Comparison of ENCODE assay signal across 8 mouse cellular contexts in genomic region chr7:4163571-4164072, GRCm38 (mm10). TPM values are rescaled to one million over a fixed set of nuclear protein-coding genes. Genes with fewer than 3 reads are reported as not detected.
DNase-seq lines count a peak whose midpoint lies in the region; ATAC-seq and TF ChIP-seq lines count a peak whose summit lies in the region.

No protein-coding gene starts in this region.

- H3K4me2 ChIP-seq in heart, embryonic 15.5 days = peak overlapping the region; percentile 76
- H3K4me2 ChIP-seq in liver, embryonic 13.5 days = peak overlapping the region; percentile 67
- peak overlapping the region; percentile 78 for H3K4me2 ChIP-seq in stomach, embryonic 15.5 days

- peak; percentile 41 for DNase-seq in adrenal gland, adult 2 months
- DNase-seq in adrenal gland, postnatal 25 days = no peak
- DNase-seq in liver, embryonic 13.5 days = no peak
- DNase-seq in thymus, adult 18-20 months = no peak
- no peak for DNase-seq in right cerebral cortex, adult 2 months (ENCODE audit: low spot score in 2 of 2)

- no peak for TF ChIP-seq POLR2A in cortical plate, adult 2 months (IDR thresholded peaks at IDR 0.05; ENCODE audit: extremely low read depth, insufficient read depth, low read length)

- 0% methylated on average over 9 of the region's 11 CpGs for WGBS in heart, embryonic 15.5 days
- WGBS in liver, embryonic 13.5 days (ENCODE audit: insufficient replicate concordance) = under 1% methylated on average over 11 of the region's 11 CpGs
- 1% methylated on average over 11 of the region's 11 CpGs for WGBS in stomach, embryonic 15.5 days

- no peaks in the 10 kb centered on the region for H3K36me3 ChIP-seq in heart, embryonic 15.5 days
- no peaks in the 10 kb centered on the region for H3K36me3 ChIP-seq in liver, embryonic 13.5 days
- H3K36me3 ChIP-seq in stomach, embryonic 15.5 days = no peaks in the 10 kb centered on the region

- H3K9ac ChIP-seq in heart, embryonic 15.5 days = peak overlapping the region; percentile 56
- peak overlapping the region; percentile 59 for H3K9ac ChIP-seq in liver, embryonic 13.5 days
- H3K9ac ChIP-seq in stomach, embryonic 15.5 days = peak overlapping the region; percentile 38

- no peaks in the 10 kb centered on the region for H3K9me3 ChIP-seq in heart, embryonic 15.5 days (replicated peaks)
- H3K9me3 ChIP-seq in liver, embryonic 13.5 days (replicated peaks) = no peaks in the 10 kb centered on the region
- H3K9me3 ChIP-seq in stomach, embryonic 15.5 days = no peaks in the 10 kb centered on the region

- ATAC-seq in heart, embryonic 15.5 days (replicated peaks; ENCODE audit: insufficient number of reproducible peaks, insufficient read depth, low FRiP score, low read depth) = peak; percentile 14
- peak; percentile 62 for ATAC-seq in liver, embryonic 13.5 days (ENCODE audit: low read depth)
- ATAC-seq in stomach, embryonic 15.5 days (ENCODE audit: insufficient read depth, low FRiP score, low read depth) = peak; percentile 78

- H3K4me1 ChIP-seq in cortical plate, adult 2 months (ENCODE audit: control insufficient read depth, insufficient read depth, low read length) = no peaks in the 10 kb centered on the region
- peaks cover 22% of the 10 kb centered on the region for H3K4me1 ChIP-seq in heart, embryonic 15.5 days (replicated peaks)
- peaks cover 24% of the 10 kb centered on the region for H3K4me1 ChIP-seq in liver, embryonic 13.5 days (replicated peaks)
- H3K4me1 ChIP-seq in stomach, embryonic 15.5 days = peaks cover 18% of the 10 kb centered on the region

- no peaks in the 10 kb centered on the region for H3K27me3 ChIP-seq in heart, embryonic 15.5 days
- no peaks in the 10 kb centered on the region for H3K27me3 ChIP-seq in liver, embryonic 13.5 days
- no peaks in the 10 kb centered on the region for H3K27me3 ChIP-seq in stomach, embryonic 15.5 days (replicated peaks)

- H3K4me3 ChIP-seq in cortical plate, adult 2 months (ENCODE audit: insufficient read depth, low read length) = peak overlapping the region; percentile 20
- peak overlapping the region; percentile 59 for H3K4me3 ChIP-seq in heart, embryonic 15.5 days
- H3K4me3 ChIP-seq in liver, embryonic 13.5 days (replicated peaks) = peak overlapping the region; percentile 54
- H3K4me3 ChIP-seq in stomach, embryonic 15.5 days (replicated peaks) = peak overlapping the region; percentile 52

- no peak overlapping the region for H3K27ac ChIP-seq in cortical plate, adult 2 months (ENCODE audit: insufficient read depth, low read length)
- peak overlapping the region; percentile 83 for H3K27ac ChIP-seq in heart, embryonic 15.5 days
- H3K27ac ChIP-seq in liver, embryonic 13.5 days = no peak overlapping the region
- peak overlapping the region; percentile 88 for H3K27ac ChIP-seq in stomach, embryonic 15.5 days

- no peak for TF ChIP-seq CTCF in cortical plate, adult 2 months (IDR thresholded peaks at IDR 0.05; ENCODE audit: extremely low read depth, insufficient read depth, low read length)

RNA-seq across cellular contexts. Expression of gene Cdc42ep5, which starts 1.0 kb away (rescaled TPM):
- total RNA-seq in adrenal gland, adult 2 months (2021) = 10 to 100 TPM; 26.1 to 36.9 TPM
- 108 and 143 TPM in 2 replicates for polyA plus RNA-seq in adrenal gland, adult 2 months (2012; rRNA removed)
- total RNA-seq in adrenal gland, postnatal 25 days (2021) = 42.7 and 45.5 TPM in 2 replicates
- 3.7 and 4.8 TPM in 2 replicates for polyA plus RNA-seq in cortical plate, adult 2 months (2012; rRNA removed)
- polyA plus RNA-seq in heart, embryonic 15.5 days (2015; fragmentation: Nextera tagmentation; extraction: Ambion mirVana) = 25.6 and 30.9 TPM in 2 replicates
- 8.0 and 8.5 TPM in 2 replicates for polyA plus RNA-seq in liver, embryonic 13.5 days (2015; fragmentation: Nextera tagmentation; extraction: Ambion mirVana)
- polyA plus RNA-seq in stomach, embryonic 15.5 days (2015; fragmentation: Nextera tagmentation; extraction: Ambion mirVana) = 67.0 and 73.0 TPM in 2 replicates

RNA-seq across cellular contexts. Expression of gene Leng9, which starts 13.4 kb away (rescaled TPM):
- 1 to 10 TPM; 8.7 to 9.6 TPM for total RNA-seq in adrenal gland, adult 2 months (2021)
- 13.4 and 14.8 TPM in 2 replicates for polyA plus RNA-seq in adrenal gland, adult 2 months (2012; rRNA removed)
- 11.5 and 12.2 TPM in 2 replicates for total RNA-seq in adrenal gland, postnatal 25 days (2021)
- polyA plus RNA-seq in cortical plate, adult 2 months (2012; rRNA removed) = 8.4 and 8.5 TPM in 2 replicates
- 2.8 and 3.3 TPM in 2 replicates for polyA plus RNA-seq in heart, embryonic 15.5 days (2015; fragmentation: Nextera tagmentation; extraction: Ambion mirVana)
- polyA plus RNA-seq in liver, embryonic 13.5 days (2015; fragmentation: Nextera tagmentation; extraction: Ambion mirVana) = 0.83 and 0.88 TPM in 2 replicates
- 4.6 and 4.8 TPM in 2 replicates for polyA plus RNA-seq in stomach, embryonic 15.5 days (2015; fragmentation: Nextera tagmentation; extraction: Ambion mirVana)

RNA-seq across cellular contexts. Expression of gene Leng8, which starts 26.8 kb away (rescaled TPM):
- 100 to 1,000 TPM in 1 of 2 experiments, 10 to 100 TPM in 1; 80.7 to 112 TPM for total RNA-seq in adrenal gland, adult 2 months (2021)
- polyA plus RNA-seq in adrenal gland, adult 2 months (2012; rRNA removed) = 446 and 516 TPM in 2 replicates
- 131 and 169 TPM in 2 replicates for total RNA-seq in adrenal gland, postnatal 25 days (2021)
- 481 and 484 TPM in 2 replicates for polyA plus RNA-seq in cortical plate, adult 2 months (2012; rRNA removed)
- polyA plus RNA-seq in heart, embryonic 15.5 days (2015; fragmentation: Nextera tagmentation; extraction: Ambion mirVana) = 43.7 and 65.8 TPM in 2 replicates
- 16.3 and 22.9 TPM in 2 replicates for polyA plus RNA-seq in liver, embryonic 13.5 days (2015; fragmentation: Nextera tagmentation; extraction: Ambion mirVana)
- 52.6 and 67.4 TPM in 2 replicates for polyA plus RNA-seq in stomach, embryonic 15.5 days (2015; fragmentation: Nextera tagmentation; extraction: Ambion mirVana)

RNA-seq across cellular contexts. Expression of gene Ttyh1, which starts 44.4 kb away (rescaled TPM):
- 1 to 10 TPM; 1.5 to 3.4 TPM for total RNA-seq in adrenal gland, adult 2 months (2021)
- polyA plus RNA-seq in adrenal gland, adult 2 months (2012; rRNA removed) = 13.3 and 24.3 TPM in 2 replicates
- 2.0 and 2.3 TPM in 2 replicates for total RNA-seq in adrenal gland, postnatal 25 days (2021)
- polyA plus RNA-seq in cortical plate, adult 2 months (2012; rRNA removed) = 817 and 841 TPM in 2 replicates
- 1.2 and 1.7 TPM in 2 replicates for polyA plus RNA-seq in heart, embryonic 15.5 days (2015; fragmentation: Nextera tagmentation; extraction: Ambion mirVana)
- polyA plus RNA-seq in liver, embryonic 13.5 days (2015; fragmentation: Nextera tagmentation; extraction: Ambion mirVana) = 0.36 and 0.52 TPM in 2 replicates
- polyA plus RNA-seq in stomach, embryonic 15.5 days (2015; fragmentation: Nextera tagmentation; extraction: Ambion mirVana) = 12.7 and 15.1 TPM in 2 replicates

Comparison
In these comparisons a context has a peak if more than half of its experiments do, and no peak if none do; other contexts are left out.
1. H3K27ac ChIP-seq: peak in heart, embryonic 15.5 days (single experiment) and stomach, embryonic 15.5 days (single experiment); none in cortical plate, adult 2 months (single experiment) and liver, embryonic 13.5 days (single experiment).
2. ATAC-seq: peak in every context shown above with its lines; median percentile 78 in stomach, embryonic 15.5 days; 62 in liver, embryonic 13.5 days; 14 in heart, embryonic 15.5 days.
3. Peak in every context shown above with its lines, with median percentiles within 50 percentile points of each other: H3K4me3 ChIP-seq, H3K4me2 ChIP-seq and H3K9ac ChIP-seq.